14 mouse cellular contexts compared by ENCODE assay signal in the genomic region with DNA sequence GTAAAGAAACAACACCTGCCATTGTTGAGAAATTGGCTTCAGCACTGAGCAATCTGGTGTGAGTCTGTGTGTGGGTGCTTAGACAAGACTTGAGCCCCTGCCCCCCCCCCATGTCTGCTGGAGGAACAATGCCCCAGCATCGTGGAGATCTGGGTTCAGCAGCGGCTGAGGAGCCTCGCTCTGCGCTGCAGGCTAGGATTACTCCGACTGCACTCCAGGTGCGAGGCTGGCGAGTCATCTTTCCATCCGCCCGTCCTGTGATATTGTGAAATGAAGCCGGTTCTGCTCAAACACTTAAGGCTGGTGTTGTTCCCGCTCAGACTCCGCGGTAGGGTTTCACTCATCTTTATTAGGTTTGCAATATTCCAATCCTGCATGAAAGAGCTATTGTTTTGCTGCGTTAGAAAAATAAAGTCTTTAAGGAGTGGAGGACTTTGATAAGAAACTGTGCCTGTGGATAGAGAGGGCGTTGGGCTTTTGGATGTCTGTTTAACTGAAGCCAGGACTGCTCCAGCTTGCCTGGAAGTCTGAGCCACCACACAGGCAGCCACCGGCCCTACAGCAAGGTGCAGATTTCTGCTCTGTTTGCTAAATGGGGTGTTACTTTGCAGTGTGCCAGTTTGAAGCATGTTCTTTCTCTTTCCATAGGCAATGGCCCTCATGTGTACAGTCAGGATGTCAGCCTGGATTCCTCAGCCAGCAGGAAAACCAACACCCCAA.
DNase-seq lines count a peak whose midpoint lies in the region; ATAC-seq and TF ChIP-seq lines count a peak whose summit lies in the region.
"Had no signal": no experiment of that assay in that cellular context is flagged by ENCODE, and none has a peak within 500 bp of the region (broad histone marks: within the 10 kb centered on the region; RNA-seq: fewer than 3 reads in every experiment).

No protein-coding gene starts in this region.

- H3K4me1 ChIP-seq in heart, embryonic 12.5 days (replicated peaks) = no peaks in the 10 kb centered on the region; the same call in 1 of the 2 replicates
- no peaks in the 10 kb centered on the region for H3K4me1 ChIP-seq in heart, embryonic 10.5 days
- H3K4me1 ChIP-seq in lung, embryonic 16.5 days (replicated peaks; ENCODE audit: control insufficient read depth, insufficient read depth, low read length) = no peaks in the 10 kb centered on the region
- H3K4me1 ChIP-seq in lung, adult 2 months (ENCODE audit: control insufficient read depth, insufficient read depth, low read length) = no peaks in the 10 kb centered on the region
- 0 out of 2 replicates have a peak, but pooled peaks cover 13% of the 10 kb centered on the region for H3K4me1 ChIP-seq in forebrain, postnatal 0 days (ENCODE audit: insufficient read depth)
- no peaks in the 10 kb centered on the region for H3K4me1 ChIP-seq in midbrain, postnatal 0 days (ENCODE audit: insufficient read depth, low read length)
- H3K4me1 ChIP-seq: neural tube, embryonic 12.5 days had no signal

- ATAC-seq in heart, embryonic 12.5 days (ENCODE audit: insufficient number of reproducible peaks, low FRiP score) = no peak
- peak; percentile 70 for ATAC-seq in lung, embryonic 16.5 days (ENCODE audit: low read depth)
- ATAC-seq in forebrain, postnatal 0 days = no peak; the same call in 1 of the 2 replicates
- ATAC-seq in midbrain, postnatal 0 days (ENCODE audit: low FRiP score) = no peak
- ATAC-seq: activated CD4-positive, CD25-positive, alpha-beta regulatory T cell, adult 4 months had no signal

- no peaks in the 10 kb centered on the region for H3K9me3 ChIP-seq in heart, embryonic 12.5 days (replicated peaks)
- H3K9me3 ChIP-seq in heart, embryonic 10.5 days = no peaks in the 10 kb centered on the region
- H3K9me3 ChIP-seq in lung, embryonic 16.5 days (ENCODE audit: control insufficient read depth, low read length) = no peaks in the 10 kb centered on the region
- no peaks in the 10 kb centered on the region for H3K9me3 ChIP-seq in forebrain, postnatal 0 days (ENCODE audit: low read length)
- H3K9me3 ChIP-seq in midbrain, postnatal 0 days (ENCODE audit: low read length) = no peaks in the 10 kb centered on the region
- H3K9me3 ChIP-seq: neural tube, embryonic 12.5 days had no signal

- no peak for TF ChIP-seq CTCF in lung, adult 2 months (IDR thresholded peaks at IDR 0.05; ENCODE audit: insufficient read depth, low read length)
- TF ChIP-seq CTCF in forebrain, postnatal 0 days (IDR thresholded peaks at IDR 0.05; ENCODE audit: low read depth) = no peak
- TF ChIP-seq CTCF in midbrain, postnatal 0 days (IDR thresholded peaks at IDR 0.05) = no peak

- no peak overlapping the region for H3K27ac ChIP-seq in heart, embryonic 12.5 days (ENCODE audit: poor library complexity, severe bottlenecking)
- no peak overlapping the region for H3K27ac ChIP-seq in heart, embryonic 10.5 days
- no peak overlapping the region for H3K27ac ChIP-seq in lung, embryonic 16.5 days (ENCODE audit: low read length)
- H3K27ac ChIP-seq in forebrain, postnatal 0 days (ENCODE audit: low read depth, low read length) = peak overlapping the region; percentile 37; the same call in 1 of the 2 replicates
- H3K27ac ChIP-seq in midbrain, postnatal 0 days (ENCODE audit: low read depth, low read length) = 0 out of 2 replicates have a peak overlapping the region, but pooled peaks have one; percentile 12
- H3K27ac ChIP-seq: neural tube, embryonic 12.5 days had no signal

- 47% methylated on average over 16 of the region's 16 CpGs for WGBS in heart, embryonic 12.5 days
- 59% methylated on average over 16 of the region's 16 CpGs for WGBS in heart, embryonic 10.5 days
- WGBS in lung, embryonic 16.5 days = 32% methylated on average over 16 of the region's 16 CpGs
- WGBS in lung, adult 2 months = 52% methylated on average over 16 of the region's 16 CpGs
- 42% methylated on average over 16 of the region's 16 CpGs for WGBS in forebrain, postnatal 0 days
- WGBS in midbrain, postnatal 0 days = 36% methylated on average over 16 of the region's 16 CpGs

- DNase-seq in heart, embryonic 10.5 days (ENCODE audit: low spot score) = no peak
- DNase-seq in lung, adult 2 months = no peak
- DNase-seq in forebrain, postnatal 0 days = no peak
- peak; percentile 9 for DNase-seq in midbrain, postnatal 0 days (ENCODE audit: low spot score)
- DNase-seq in adipocyte (ENCODE audit: low spot score) = no peak
- DNase-seq in spleen, postnatal 36 days (ENCODE audit: low spot score in 2 of 2) = no peak
- DNase-seq: B cell, adult 2 months; cerebellum, postnatal 36 days; kidney, adult 8-10 months; thymus, postnatal 25 days had no signal

- H3K9ac ChIP-seq in heart, embryonic 12.5 days = no peak overlapping the region
- H3K9ac ChIP-seq in lung, embryonic 16.5 days (ENCODE audit: low read length) = no peak overlapping the region
- no peak overlapping the region for H3K9ac ChIP-seq in forebrain, postnatal 0 days
- H3K9ac ChIP-seq in midbrain, postnatal 0 days (replicated peaks; ENCODE audit: low read length, poor library complexity, severe bottlenecking) = no peak overlapping the region
- H3K9ac ChIP-seq: neural tube, embryonic 12.5 days had no signal

- no peaks in the 10 kb centered on the region for H3K36me3 ChIP-seq in heart, embryonic 12.5 days
- no peaks in the 10 kb centered on the region for H3K36me3 ChIP-seq in heart, embryonic 10.5 days
- H3K36me3 ChIP-seq in lung, embryonic 16.5 days (ENCODE audit: control insufficient read depth, insufficient read depth, low read length) = no peaks in the 10 kb centered on the region
- H3K36me3 ChIP-seq in forebrain, postnatal 0 days (ENCODE audit: insufficient read depth) = no peaks in the 10 kb centered on the region
- no peaks in the 10 kb centered on the region for H3K36me3 ChIP-seq in midbrain, postnatal 0 days (ENCODE audit: insufficient read depth, low read length)
- H3K36me3 ChIP-seq: neural tube, embryonic 12.5 days had no signal

- H3K27me3 ChIP-seq in heart, embryonic 12.5 days (replicated peaks) = 0 out of 2 replicates have a peak, but pooled peaks cover 2% of the 10 kb centered on the region
- no peaks in the 10 kb centered on the region for H3K27me3 ChIP-seq in heart, embryonic 10.5 days (ENCODE audit: insufficient read depth, poor library complexity, severe bottlenecking)
- H3K27me3 ChIP-seq in lung, embryonic 16.5 days (ENCODE audit: control insufficient read depth, insufficient read depth, low read depth, low read length) = no peaks in the 10 kb centered on the region
- no peaks in the 10 kb centered on the region for H3K27me3 ChIP-seq in forebrain, postnatal 0 days (ENCODE audit: insufficient read depth, low read length)
- H3K27me3 ChIP-seq in midbrain, postnatal 0 days (ENCODE audit: insufficient read depth, low read length) = no peaks in the 10 kb centered on the region
- H3K27me3 ChIP-seq: neural tube, embryonic 12.5 days had no signal

- no peak overlapping the region for H3K4me3 ChIP-seq in heart, embryonic 12.5 days
- H3K4me3 ChIP-seq in heart, embryonic 10.5 days = no peak overlapping the region
- H3K4me3 ChIP-seq in lung, embryonic 16.5 days (ENCODE audit: low read length) = no peak overlapping the region
- no peak overlapping the region for H3K4me3 ChIP-seq in lung, adult 2 months (replicated peaks; ENCODE audit: extremely low read depth, low read depth, low read length)
- H3K4me3 ChIP-seq in forebrain, postnatal 0 days (ENCODE audit: low read depth, low read length) = no peak overlapping the region
- H3K4me3 ChIP-seq in midbrain, postnatal 0 days (ENCODE audit: low read depth, low read length) = no peak overlapping the region
- H3K4me3 ChIP-seq: neural tube, embryonic 12.5 days had no signal

- peak overlapping the region; percentile 23; the same call in 1 of the 2 replicates for H3K4me2 ChIP-seq in heart, embryonic 12.5 days
- H3K4me2 ChIP-seq in lung, embryonic 16.5 days (ENCODE audit: low read depth, low read length) = peak overlapping the region; percentile 26
- no peak overlapping the region for H3K4me2 ChIP-seq in forebrain, postnatal 0 days (ENCODE audit: low read depth)
- no peak overlapping the region for H3K4me2 ChIP-seq in midbrain, postnatal 0 days (ENCODE audit: low read depth, low read length, poor library complexity, severe bottlenecking)
- H3K4me2 ChIP-seq: neural tube, embryonic 12.5 days had no signal

- no peak for TF ChIP-seq POLR2A in lung, adult 2 months (IDR thresholded peaks at IDR 0.05; ENCODE audit: borderline replicate concordance, extremely low read depth, low read depth, low read length)

Comparison
In these comparisons a context has a peak if more than half of its experiments do, and no peak if none do; other contexts are left out.
1. H3K27ac ChIP-seq: peak in forebrain, postnatal 0 days (single experiment) and midbrain, postnatal 0 days (single experiment); none in heart, embryonic 12.5 days (single experiment), heart, embryonic 10.5 days (single experiment) and lung, embryonic 16.5 days (single experiment).
2. H3K4me2 ChIP-seq: peak in heart, embryonic 12.5 days (single experiment) and lung, embryonic 16.5 days (single experiment); none in forebrain, postnatal 0 days (single experiment) and midbrain, postnatal 0 days (single experiment).